ENCODE assay signal across 8 mouse cellular contexts in genomic region chr7:126799468-126800268, GRCm38 (mm10). TPM values are rescaled to one million over a fixed set of nuclear protein-coding genes. Genes with fewer than 3 reads are reported as not detected.
DNase-seq lines count a peak whose midpoint lies in the region; ATAC-seq lines count a peak whose summit lies in the region.

No protein-coding gene starts in this region.

- H3K9me3 ChIP-seq in hindbrain, embryonic 10.5 days = no peaks in the 10 kb centered on the region
- H3K9me3 ChIP-seq in stomach, embryonic 16.5 days (replicated peaks; ENCODE audit: control insufficient read depth, low read length) = no peaks in the 10 kb centered on the region

- ATAC-seq in erythroid progenitor cell, adult 5-6 weeks (replicated peaks; ENCODE audit: low FRiP score, poor library complexity, severe bottlenecking) = peak; percentile 35
- peak; percentile 89 for ATAC-seq in stomach, embryonic 16.5 days (ENCODE audit: insufficient read depth, low FRiP score)

- DNase-seq in embryo, embryonic 11.5 days (ENCODE audit: low read depth, low spot score) = peak; percentile 81
- DNase-seq in embryo, embryonic 9.5 days (ENCODE audit: extremely low spot score) = no peak
- peak; percentile 86 for DNase-seq in thymus, postnatal 0 days (ENCODE audit: low spot score)
- no peak for DNase-seq in thymus, adult 18-20 months
- no peak for DNase-seq in hindbrain, embryonic 10.5 days (ENCODE audit: low spot score)
- DNase-seq in lung, postnatal 36 days = peak; percentile 41

- peak overlapping the region; percentile 96 for H3K27ac ChIP-seq in hindbrain, embryonic 10.5 days
- H3K27ac ChIP-seq in stomach, embryonic 16.5 days (ENCODE audit: low read length) = peak overlapping the region; percentile 100

- WGBS in hindbrain, embryonic 10.5 days = under 1% methylated on average over 38 of the region's 38 CpGs
- 2% methylated on average over 37 of the region's 38 CpGs for WGBS in stomach, embryonic 16.5 days

- H3K4me3 ChIP-seq in hindbrain, embryonic 10.5 days = peak overlapping the region; percentile 84
- peak overlapping the region; percentile 73 for H3K4me3 ChIP-seq in stomach, embryonic 16.5 days (replicated peaks; ENCODE audit: low read length)

- H3K36me3 ChIP-seq in hindbrain, embryonic 10.5 days = peaks cover 74% of the 10 kb centered on the region
- peaks cover 18% of the 10 kb centered on the region for H3K36me3 ChIP-seq in stomach, embryonic 16.5 days (ENCODE audit: control insufficient read depth, insufficient read depth, low read length)

- no peaks in the 10 kb centered on the region for H3K27me3 ChIP-seq in hindbrain, embryonic 10.5 days (ENCODE audit: insufficient read depth, poor library complexity, severe bottlenecking)
- H3K27me3 ChIP-seq in stomach, embryonic 16.5 days (ENCODE audit: control insufficient read depth, insufficient read depth, low read length) = no peaks in the 10 kb centered on the region

- peak overlapping the region; percentile 83 for H3K9ac ChIP-seq in stomach, embryonic 16.5 days (ENCODE audit: low read length)

- peaks cover 50% of the 10 kb centered on the region for H3K4me1 ChIP-seq in hindbrain, embryonic 10.5 days (replicated peaks)
- H3K4me1 ChIP-seq in stomach, embryonic 16.5 days (ENCODE audit: control insufficient read depth, insufficient read depth, low read length) = peaks cover 28% of the 10 kb centered on the region

- H3K4me2 ChIP-seq in stomach, embryonic 16.5 days (ENCODE audit: low read depth, low read length) = peak overlapping the region; percentile 81

RNA-seq across cellular contexts. Expression of gene Fam57b, which starts 2.2 kb away (rescaled TPM):
- polyA plus RNA-seq in thymus, postnatal 0 days (2015; fragmentation: Nextera tagmentation; extraction: Ambion mirVana) = 0.19 and 0.20 TPM in 2 replicates
- total RNA-seq in erythroid progenitor cell, adult 5-6 weeks (2015; ENCODE audit: low replicate concordance) = not detected in 2 replicates
- not detected in 2 replicates for total RNA-seq in erythroid progenitor cell, adult 5-6 weeks (2017; ENCODE audit: low replicate concordance)
- 4.7 and 12.7 TPM in 2 replicates for polyA plus RNA-seq in hindbrain, embryonic 10.5 days (2016; fragmentation: Nextera tagmentation; extraction: Ambion mirVana)
- polyA plus RNA-seq in stomach, embryonic 16.5 days (2015; fragmentation: Nextera tagmentation; extraction: Ambion mirVana) = 1.1 and 1.3 TPM in 2 replicates

RNA-seq across cellular contexts. Expression of gene Ppp4c, which starts 7.4 kb away (rescaled TPM):
- 306 TPM in 2 replicates for polyA plus RNA-seq in thymus, postnatal 0 days (2015; fragmentation: Nextera tagmentation; extraction: Ambion mirVana)
- 63.7 and 105 TPM in 2 replicates for total RNA-seq in erythroid progenitor cell, adult 5-6 weeks (2015; ENCODE audit: low replicate concordance)
- 52.8 and 67.6 TPM in 2 replicates for total RNA-seq in erythroid progenitor cell, adult 5-6 weeks (2017; ENCODE audit: low replicate concordance)
- 391 and 411 TPM in 2 replicates for polyA plus RNA-seq in hindbrain, embryonic 10.5 days (2016; fragmentation: Nextera tagmentation; extraction: Ambion mirVana)
- polyA plus RNA-seq in stomach, embryonic 16.5 days (2015; fragmentation: Nextera tagmentation; extraction: Ambion mirVana) = 180 and 192 TPM in 2 replicates

RNA-seq across cellular contexts. Expression of gene Tbx6, which starts 18.4 kb away (rescaled TPM):
- 0.28 and 0.48 TPM in 2 replicates for polyA plus RNA-seq in thymus, postnatal 0 days (2015; fragmentation: Nextera tagmentation; extraction: Ambion mirVana)
- total RNA-seq in erythroid progenitor cell, adult 5-6 weeks (2015; ENCODE audit: low replicate concordance) = 2.1 and 4.3 TPM in 2 replicates
- 2.6 and 2.7 TPM in 2 replicates for total RNA-seq in erythroid progenitor cell, adult 5-6 weeks (2017; ENCODE audit: low replicate concordance)
- polyA plus RNA-seq in hindbrain, embryonic 10.5 days (2016; fragmentation: Nextera tagmentation; extraction: Ambion mirVana) = 0.22 and 0.47 TPM in 2 replicates
- polyA plus RNA-seq in stomach, embryonic 16.5 days (2015; fragmentation: Nextera tagmentation; extraction: Ambion mirVana) = 0.27 and 0.47 TPM in 2 replicates

RNA-seq across cellular contexts. Expression of gene Ypel3, which starts 22.9 kb away (rescaled TPM):
- polyA plus RNA-seq in thymus, postnatal 0 days (2015; fragmentation: Nextera tagmentation; extraction: Ambion mirVana) = 153 and 180 TPM in 2 replicates
- 182 and 256 TPM in 2 replicates for total RNA-seq in erythroid progenitor cell, adult 5-6 weeks (2015; ENCODE audit: low replicate concordance)
- 61.6 and 74.1 TPM in 2 replicates for total RNA-seq in erythroid progenitor cell, adult 5-6 weeks (2017; ENCODE audit: low replicate concordance)
- 51.3 and 89.7 TPM in 2 replicates for polyA plus RNA-seq in hindbrain, embryonic 10.5 days (2016; fragmentation: Nextera tagmentation; extraction: Ambion mirVana)
- 60.6 and 65.9 TPM in 2 replicates for polyA plus RNA-seq in stomach, embryonic 16.5 days (2015; fragmentation: Nextera tagmentation; extraction: Ambion mirVana)

RNA-seq across cellular contexts. Expression of gene 4930451I11Rik, which starts 31.8 kb away (rescaled TPM):
- not detected in 2 replicates for polyA plus RNA-seq in thymus, postnatal 0 days (2015; fragmentation: Nextera tagmentation; extraction: Ambion mirVana)
- not detected in 2 replicates for total RNA-seq in erythroid progenitor cell, adult 5-6 weeks (2015; ENCODE audit: low replicate concordance)
- not detected in 2 replicates for total RNA-seq in erythroid progenitor cell, adult 5-6 weeks (2017; ENCODE audit: low replicate concordance)
- polyA plus RNA-seq in hindbrain, embryonic 10.5 days (2016; fragmentation: Nextera tagmentation; extraction: Ambion mirVana) = not detected in 2 replicates
- polyA plus RNA-seq in stomach, embryonic 16.5 days (2015; fragmentation: Nextera tagmentation; extraction: Ambion mirVana) = not detected in 2 replicates

Comparison
In these comparisons a context has a peak if more than half of its experiments do, and no peak if none do; other contexts are left out.
1. DNase-seq: peak in embryo, embryonic 11.5 days (single experiment), thymus, postnatal 0 days (single experiment) and lung, postnatal 36 days (single experiment); none in embryo, embryonic 9.5 days (single experiment), thymus, adult 18-20 months (0 of 2) and hindbrain, embryonic 10.5 days (single experiment).